Mouse (Mus musculus): Measurements from ENCODE around the gene Gm49391. TPM values are rescaled to one million over a fixed set of nuclear protein-coding genes. Genes with fewer than 3 reads are reported as not detected.
"Not testable (repeated sequence)": the region's sequence is repeated elsewhere in the genome, so short reads cannot be mapped to it uniquely, and the experiment has no call there.

Gene Gm49391
- under 1 TPM in 1 of 4 experiments, not detected in 3; 0.23 TPM for total RNA-seq (2022)

GRCm38 (mm10) chr13:60936500-60936901 is at the start of gene Gm49391, which contains the start of gene Ctla2a:
Gm49391 (minus strand) TSS chr13:60936571.
Ctla2a (minus strand) TSS chr13:60936625.
- DNase-seq: peak; percentile 55

- DNase-seq: not testable (repeated sequence)
These were observed 35.9 kb upstream of the Gm49391 start for GRCm38 (mm10) chr13:60972319-60972718.

DNA sequence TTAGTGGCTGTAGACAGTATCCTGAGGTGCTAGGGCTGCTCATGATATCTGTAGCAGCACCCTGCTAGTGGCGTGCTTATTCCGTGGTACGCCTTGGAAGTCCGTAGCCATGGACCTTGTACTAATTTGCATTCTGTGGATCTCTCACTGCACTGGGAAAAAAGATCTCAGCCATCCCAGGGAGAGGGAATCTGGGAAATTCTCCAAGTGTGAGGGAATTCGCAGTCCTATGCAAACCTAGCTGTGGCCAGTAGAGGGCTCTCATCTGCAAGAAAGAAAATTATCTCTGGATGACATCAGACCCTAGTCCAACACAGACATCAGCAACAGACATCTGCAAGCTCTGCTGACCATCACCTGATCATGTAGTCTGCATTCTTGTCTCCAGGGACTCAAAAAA is 27.6 kb upstream of the Gm49391 start:
- not testable (repeated sequence) for DNase-seq

- no peak for DNase-seq
These were observed 25.3 kb upstream of the Gm49391 start for GRCm38 (mm10) chr13:60961706-60962105.

DNA sequence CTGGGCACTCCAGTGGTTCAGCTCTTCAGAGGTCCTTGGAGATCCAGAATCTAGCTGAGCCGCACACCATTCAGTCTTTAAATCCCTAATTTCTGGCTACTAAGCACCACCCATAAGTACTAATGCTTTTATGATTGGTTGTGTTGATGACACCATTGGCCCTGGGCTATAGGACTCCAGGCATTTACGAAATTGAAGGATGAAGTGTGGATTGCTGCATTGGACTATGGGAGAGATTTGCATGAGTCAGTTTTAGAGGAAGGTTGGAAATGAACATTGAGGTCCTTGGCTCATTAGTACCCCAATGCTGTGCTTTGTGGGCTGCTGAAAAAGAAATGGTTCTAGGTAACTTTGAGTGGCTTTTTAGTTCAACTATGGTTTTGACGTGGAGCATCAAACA is 5.5 kb upstream of the Gm49391 start, which contains the start of gene Tpbpa:
Gene Tpbpa (minus strand): TSS at position 101 of the 400 bp plus-strand sequence.
- not testable (repeated sequence) for DNase-seq

- not testable (repeated sequence) for DNase-seq
These were observed 881 bp downstream of the Gm49391 start, which contains the start of gene Gm49393 for GRCm38 (mm10) chr13:60935490-60935889. Gm49393 (minus strand) TSS chr13:60935590.

- not testable (repeated sequence) for DNase-seq
These were observed 31.6 kb downstream of the Gm49391 start, which contains the start of gene Tpbpb for GRCm38 (mm10) chr13:60904780-60905179. Tpbpb (minus strand) TSS chr13:60904880.

DNA sequence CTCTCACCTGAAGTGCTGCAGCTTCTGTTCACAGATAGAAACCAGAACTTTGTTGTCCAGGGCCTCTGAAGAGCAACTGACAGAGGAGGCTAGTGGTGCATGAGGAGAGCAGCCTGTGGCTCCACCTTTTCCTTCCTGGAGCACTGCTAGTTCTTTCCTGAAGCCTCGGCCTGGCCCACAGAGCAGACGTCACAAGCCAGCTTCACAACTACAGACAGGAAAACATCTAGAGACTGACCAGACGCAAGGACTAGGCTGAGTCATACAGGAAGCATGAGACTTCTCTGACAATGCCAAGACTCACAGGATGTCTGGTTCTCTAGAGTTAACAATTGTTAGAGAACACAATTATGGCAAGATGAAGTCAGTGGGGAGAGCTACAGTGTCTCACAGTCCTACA is 39.0 kb downstream of the Gm49391 start, which contains the start of gene Ctla2b:
Gene Ctla2b (minus strand): TSS at position 120 of the 400 bp plus-strand sequence.
- peak; percentile 61 for DNase-seq

DNA sequence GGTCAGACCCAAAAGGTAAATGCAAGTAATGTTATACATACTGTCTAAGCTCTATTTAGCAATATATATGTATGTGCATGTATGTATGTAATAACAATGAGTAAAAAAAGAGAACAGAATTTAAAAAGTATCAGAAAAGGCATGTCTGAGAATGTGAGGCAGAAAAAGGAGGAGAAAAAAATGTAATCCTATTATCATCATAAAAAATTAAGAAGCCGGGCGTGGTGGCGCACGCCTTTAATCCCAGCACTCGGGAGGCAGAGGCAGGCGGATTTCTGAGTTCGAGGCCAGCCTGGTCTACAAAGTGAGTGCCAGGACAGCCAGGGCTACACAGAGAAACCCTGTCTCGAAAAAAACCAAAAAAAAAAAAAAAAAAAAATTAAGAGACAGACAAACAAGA is 39.6 kb downstream of the Gm49391 start, which contains the start of gene Gm49392:
Gene Gm49392 (minus strand): TSS at position 101 of the 400 bp plus-strand sequence.
- not testable (repeated sequence) for DNase-seq

DNA sequence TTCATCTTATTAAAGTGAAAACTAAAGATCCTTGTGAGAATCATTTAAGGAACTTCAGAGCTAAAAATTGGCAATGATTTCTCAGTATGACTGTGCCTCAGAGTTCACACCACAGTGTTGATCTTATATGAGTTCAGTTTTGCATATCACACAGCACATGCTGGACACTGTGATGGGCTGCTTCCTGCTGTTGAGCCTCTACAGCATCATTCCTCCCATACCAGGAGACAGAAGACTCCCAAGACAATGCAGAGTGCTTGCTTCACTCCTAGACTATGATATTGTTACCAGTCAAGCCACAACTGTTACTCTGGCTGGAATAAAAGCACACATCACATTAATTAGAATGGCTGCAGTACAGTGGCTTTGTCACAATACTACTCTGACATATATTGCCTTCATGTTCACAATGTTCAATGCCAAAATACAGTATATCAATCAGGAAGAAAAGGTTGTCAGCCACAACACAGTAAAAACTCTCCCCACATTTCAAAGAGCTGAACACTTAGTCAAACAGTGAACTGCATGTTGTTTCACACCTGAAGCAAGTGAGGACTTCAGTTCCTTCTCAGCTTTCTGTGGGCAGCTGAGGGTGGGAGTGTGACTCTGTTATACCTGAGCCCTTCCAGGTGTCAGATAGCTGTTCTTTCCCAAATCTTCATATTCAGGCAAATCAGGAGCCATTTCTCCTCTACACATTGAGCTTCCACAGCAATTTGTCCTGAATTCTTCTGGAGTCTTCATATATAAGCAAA is 40.8 kb downstream of the Gm49391 start:
- DNase-seq: no peak

- DNase-seq: no peak
These were observed 44.1 kb downstream of the Gm49391 start for GRCm38 (mm10) chr13:60892301-60892700.

GRCm38 (mm10) chr13:60864281-60864680 is 72.1 kb downstream of the Gm49391 start, which contains the start of gene 4930486L24Rik:
4930486L24Rik (minus strand) TSS chr13:60864475.
- DNase-seq: peak; percentile 60

GRCm38 (mm10) chr13:60848241-60849120 is 87.9 kb downstream of the Gm49391 start:
- no peak for DNase-seq

Other genes with a start within 250 kb of the Gm49391 start
- not detected for gene BC051665, start 150.2 kb downstream of the Gm49391 start, total RNA-seq (2022)
- not detected for gene Ctsll3, start 133.7 kb downstream of the Gm49391 start, total RNA-seq (2022)
- gene 4930486L24Rik, start 72.1 kb downstream of the Gm49391 start, total RNA-seq (2022): 10 to 100 TPM in 2 of 4 experiments, 1 to 10 TPM in 1, not detected in 1; 1.1 to 33.6 (median 29.7) TPM
- 1 to 10 TPM in 1 of 4 experiments, under 1 TPM in 2, not detected in 1; 0.43 to 2.3 (median 0.99) TPM for gene Gm49392, start 39.7 kb downstream of the Gm49391 start, total RNA-seq (2022)
- gene Ctla2b, start 39.1 kb downstream of the Gm49391 start, total RNA-seq (2022): 1 to 10 TPM; 2.5 to 4.8 (median 3.6) TPM
- not detected for gene Tpbpb, start 31.7 kb downstream of the Gm49391 start, total RNA-seq (2022)
- not detected for gene Gm49393, start 981 bp downstream of the Gm49391 start, total RNA-seq (2022)
- gene Ctla2a, start 54 bp upstream of the Gm49391 start, total RNA-seq (2022): 10 to 100 TPM; 31.1 to 39.1 (median 36.6) TPM
- not detected for gene Tpbpa, start 5.4 kb upstream of the Gm49391 start, total RNA-seq (2022)
- gene Ctsj, start 69.4 kb upstream of the Gm49391 start, total RNA-seq (2022): not detected
- not detected for gene Ctsq, start 104.1 kb upstream of the Gm49391 start, total RNA-seq (2022)
- not detected for gene Ctsr, start 227.7 kb upstream of the Gm49391 start, total RNA-seq (2022)

Data from adrenal gland, adult 8-10 months (tissue).